Mouse (Mus musculus) hindlimb bud, embryonic 11.5 days (tissue): ENCODE data around the gene Fat1.

Experiments
- DNase-seq: peaks from one replicate; pipeline ENCODE4 v3.0.0-alpha.2; 2012; ENCODE audit warnings: low read depth, low spot score; ENCODE audit errors: extremely low spot score

Gene Fat1

GRCm38 (mm10) chr8:44961492-44961891 is 26.2 kb downstream of the Fat1 start:
- no peak for DNase-seq

GRCm38 (mm10) chr8:44962572-44963231 is 27.5 kb downstream of the Fat1 start:
- no peak for DNase-seq

- no peak for DNase-seq
These were observed 32.3 kb downstream of the Fat1 start for GRCm38 (mm10) chr8:44967521-44968039.

GRCm38 (mm10) chr8:44970093-44970492 is 34.8 kb downstream of the Fat1 start:
- DNase-seq: no peak

GRCm38 (mm10) chr8:44971346-44971745 is 36.1 kb downstream of the Fat1 start:
- no peak for DNase-seq

GRCm38 (mm10) chr8:44971964-44972363 is 36.7 kb downstream of the Fat1 start:
- DNase-seq: no peak

GRCm38 (mm10) chr8:44975113-44975512 is 39.9 kb downstream of the Fat1 start:
- no peak for DNase-seq

- no peak for DNase-seq
These were observed 40.4 kb downstream of the Fat1 start for GRCm38 (mm10) chr8:44975654-44976053.

GRCm38 (mm10) chr8:44978622-44979021 is 43.4 kb downstream of the Fat1 start:
- no peak for DNase-seq

- no peak for DNase-seq
These were observed 44.0 kb downstream of the Fat1 start for GRCm38 (mm10) chr8:44979245-44979644.

GRCm38 (mm10) chr8:44980030-44980429 is 44.8 kb downstream of the Fat1 start:
- no peak for DNase-seq

- no peak for DNase-seq
These were observed 50.4 kb downstream of the Fat1 start for GRCm38 (mm10) chr8:44985326-44986288.

- no peak for DNase-seq
These were observed 56.6 kb downstream of the Fat1 start for GRCm38 (mm10) chr8:44991700-44992487.

GRCm38 (mm10) chr8:44992664-44993063 is 57.4 kb downstream of the Fat1 start:
- DNase-seq: no peak

GRCm38 (mm10) chr8:44993376-44993775 is 58.1 kb downstream of the Fat1 start:
- no peak for DNase-seq

- no peak for DNase-seq
These were observed 61.2 kb downstream of the Fat1 start for GRCm38 (mm10) chr8:44996493-44996892.

GRCm38 (mm10) chr8:44997321-44997720 is 62.1 kb downstream of the Fat1 start:
- no peak for DNase-seq

- DNase-seq: no peak
These were observed 62.6 kb downstream of the Fat1 start for GRCm38 (mm10) chr8:44997829-44998228.

- DNase-seq: no peak
These were observed 63.0 kb downstream of the Fat1 start for GRCm38 (mm10) chr8:44998275-44998674.

GRCm38 (mm10) chr8:44998681-44999277 is 63.5 kb downstream of the Fat1 start:
- DNase-seq: no peak
